Mouse (Mus musculus): ENCODE measurements around the gene Olfr482.

Gene Olfr482

GRCm38 (mm10) chr7:108097486-108097885, at the start of gene Olfr482:
Olfr482 (minus strand) TSS chr7:108097586.
- no peak for DNase-seq (ENCODE audit: low spot score)

- DNase-seq (ENCODE audit: low spot score), result no peak
These were observed 30.0 kb upstream of the Olfr482 start, which contains the start of gene Olfr484 for GRCm38 (mm10) chr7:108127349-108127748. Olfr484 (minus strand) TSS chr7:108127449.

GRCm38 (mm10) chr7:108121416-108121815, 24.0 kb upstream of the Olfr482 start:
- no peak for DNase-seq (ENCODE audit: low spot score)

GRCm38 (mm10) chr7:108120681-108121080, 23.3 kb upstream of the Olfr482 start:
- DNase-seq (ENCODE audit: low spot score), result no peak

GRCm38 (mm10) chr7:108100549-108100948, 3.2 kb upstream of the Olfr482 start, which contains the start of gene Olfr483:
Olfr483 (plus strand) TSS chr7:108100849.
- DNase-seq (ENCODE audit: low spot score), result no peak

GRCm38 (mm10) chr7:108079555-108079954, 17.8 kb downstream of the Olfr482 start, which contains the start of gene Olfr481:
Olfr481 (plus strand) TSS chr7:108079855.
- DNase-seq (ENCODE audit: low spot score), result no peak

- no peak for DNase-seq (ENCODE audit: low spot score)
These were observed 30.1 kb downstream of the Olfr482 start, which contains the start of gene Olfr480 for GRCm38 (mm10) chr7:108067246-108067645. Olfr480 (minus strand) TSS chr7:108067346.

GRCm38 (mm10) chr7:108050393-108050792, 47.0 kb downstream of the Olfr482 start, which contains the start of gene Olfr479:
Olfr479 (plus strand) TSS chr7:108050693.
- no peak for DNase-seq (ENCODE audit: low spot score)

All from T-cell, adult 2 months (primary cell).